Mouse (Mus musculus): ENCODE results near the gene Olfr905. TPM values are rescaled to one million over a fixed set of nuclear protein-coding genes. Genes with fewer than 3 reads are reported as not detected.

Olfr905 gene
- total and polyA plus RNA-seq, 3 experiments = not detected

DNA sequence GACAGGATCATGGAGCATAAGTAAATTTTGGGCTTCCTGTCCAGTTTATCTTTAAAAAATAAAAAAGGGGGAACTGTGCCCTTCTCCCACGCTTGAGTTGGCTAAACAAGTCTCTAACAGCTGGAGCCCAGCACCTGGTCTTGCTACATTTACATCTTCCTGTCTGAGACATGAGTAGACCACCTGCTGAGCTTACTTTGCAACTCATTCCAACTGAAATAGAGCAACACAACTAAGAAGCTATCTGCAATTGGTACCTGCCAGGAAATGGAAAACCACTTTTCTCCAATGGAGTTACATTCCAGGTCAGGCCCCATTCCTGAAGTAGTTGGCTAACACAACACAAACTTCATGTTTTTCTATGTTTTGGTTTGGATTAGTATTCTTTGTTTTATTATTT, 43.9 kb upstream of the Olfr905 start:
- no peak overlapping the region for H3K4me2 ChIP-seq (ENCODE audit: insufficient read depth, low read depth, poor library complexity, severe bottlenecking)
- H3K27me3 ChIP-seq (replicated peaks) = no peaks in the 10 kb centered on the region
- peak; percentile 28 for DNase-seq (ENCODE audit: extremely low read depth)
- no peaks in the 10 kb centered on the region for H3K79me2 ChIP-seq (replicated peaks; ENCODE audit: control insufficient read depth, extremely low read depth, insufficient read depth, poor library complexity, severe bottlenecking)
- H3K9ac ChIP-seq (ENCODE audit: insufficient read depth, low read depth) = no peak overlapping the region
- H3K9me3 ChIP-seq (replicated peaks; ENCODE audit: low read length) = no peaks in the 10 kb centered on the region
- in situ Hi-C loops (cut with MboI; ENCODE audit: low pct_ligation_motif_present, low pct_unique_long_range_greater_than_20kb, low sequenced_read_pairs) (no loop called here), dilution Hi-C loops (cut with MboI; ENCODE audit: extremely low pct_ligation_motif_present, extremely low pct_unique_long_range_greater_than_20kb, low sequenced_read_pairs) (no loop called here)
- H3K4me3 ChIP-seq (replicated peaks in 1 of 3; ENCODE audit: low read depth in 2 of 3, low read length in 2 of 3, poor library complexity in 1 of 3) = no peak overlapping the region
- no peaks in the 10 kb centered on the region for H3K4me1 ChIP-seq (ENCODE audit: control insufficient read depth in 1 of 2, insufficient read depth in 2 of 2)
- no peak overlapping the region for H3K27ac ChIP-seq (ENCODE audit: insufficient read depth, low read depth)
- no peak for TF ChIP-seq USF1 (IDR thresholded peaks at IDR 0.05; ENCODE audit: low read depth, low read length)
- no peak for TF ChIP-seq MAZ (IDR thresholded peaks at IDR 0.05; ENCODE audit: low read depth, low read length)
- no peak for TF ChIP-seq CTCF (conservative IDR thresholded peaks at IDR 0.05 in 1 of 2, IDR thresholded peaks at IDR 0.05 in 1 of 2; ENCODE audit: low read depth in 2 of 2, low read length in 2 of 2)
- no peak for TF ChIP-seq USF2 (conservative IDR thresholded peaks at IDR 0.05; ENCODE audit: low read depth, low read length)
- TF ChIP-seq EP300 (IDR thresholded peaks at IDR 0.05; ENCODE audit: low read length) = no peak
- no peak for TF ChIP-seq CHD2 (IDR thresholded peaks at IDR 0.05; ENCODE audit: low read length)
- TF ChIP-seq E2F4 (IDR thresholded peaks at IDR 0.05; ENCODE audit: insufficient replicate concordance, low read depth, low read length) = no peak
- no peak for TF ChIP-seq TBP (conservative IDR thresholded peaks at IDR 0.05; ENCODE audit: low read depth, low read length)
- TF ChIP-seq POLR2AphosphoS2 (IDR thresholded peaks at IDR 0.05; ENCODE audit: low read depth, low read length) = no peak
- no peak for TF ChIP-seq CHD1 (IDR thresholded peaks at IDR 0.05; ENCODE audit: low read depth, low read length)
- TF ChIP-seq JUN (IDR thresholded peaks at IDR 0.05; ENCODE audit: insufficient read depth, low read depth, low read length) = no peak
- TF ChIP-seq ZC3H11A (IDR thresholded peaks at IDR 0.05; ENCODE audit: low read depth, low read length) = no peak
- TF ChIP-seq SIN3A (IDR thresholded peaks at IDR 0.05; ENCODE audit: low read length) = no peak
- TF ChIP-seq ZMIZ1 (IDR thresholded peaks at IDR 0.05; ENCODE audit: low read depth, low read length) = no peak
- TF ChIP-seq MYC (IDR thresholded peaks at IDR 0.05; ENCODE audit: low read depth, low read length) = no peak
- TF ChIP-seq MEF2A (IDR thresholded peaks at IDR 0.05; ENCODE audit: borderline replicate concordance, low read depth, low read length) = no peak
- no peak for TF ChIP-seq TCF12 (IDR thresholded peaks at IDR 0.05; ENCODE audit: low read depth, low read length)
- no peak for TF ChIP-seq GABPA (IDR thresholded peaks at IDR 0.05; ENCODE audit: insufficient replicate concordance, low read depth, low read length)
- TF ChIP-seq ZNF384 (IDR thresholded peaks at IDR 0.05; ENCODE audit: low read depth, low read length) = no peak
- H3K36me3 ChIP-seq (replicated peaks in 1 of 2; ENCODE audit: control insufficient read depth in 1 of 2, insufficient read depth in 1 of 2, low read length in 1 of 2) = no peaks in the 10 kb centered on the region

GRCm38 (mm10) chr9:38429155-38429554, 41.8 kb upstream of the Olfr905 start, which contains the start of gene Olfr901:
TSS of gene Olfr901 (plus strand) at chr9:38429455.
- Histone ChIP-seq H3K4me3 (replicated peaks in 1 of 3; ENCODE audit: low read depth in 2 of 3, low read length in 2 of 3, poor library complexity in 1 of 3) (no peak within 1 kb of the TSS), H3K9ac (ENCODE audit: insufficient read depth, low read depth) (no peak within 1 kb of the TSS), H3K4me1 (ENCODE audit: control insufficient read depth in 1 of 2, insufficient read depth in 2 of 2) (no peaks in the 10 kb centered on the region), H3K27ac (ENCODE audit: insufficient read depth, low read depth) (no peak within 1 kb of the TSS), H3K79me2 (replicated peaks; ENCODE audit: control insufficient read depth, extremely low read depth, insufficient read depth, poor library complexity, severe bottlenecking) (no peaks in the 10 kb centered on the region), H3K27me3 (replicated peaks) (no peaks in the 10 kb centered on the region), H3K4me2 (ENCODE audit: insufficient read depth, low read depth, poor library complexity, severe bottlenecking) (no peak within 1 kb of the TSS), H3K9me3 (replicated peaks; ENCODE audit: low read length) (no peaks in the 10 kb centered on the region), H3K36me3 (replicated peaks in 1 of 2; ENCODE audit: control insufficient read depth in 1 of 2, insufficient read depth in 1 of 2, low read length in 1 of 2) (no peaks in the 10 kb centered on the region)
- no peak for DNase-seq (ENCODE audit: extremely low read depth)
- dilution Hi-C loops (cut with MboI; ENCODE audit: extremely low pct_ligation_motif_present, extremely low pct_unique_long_range_greater_than_20kb, low sequenced_read_pairs) = no loop called here
- TF ChIP-seq SIN3A (IDR thresholded peaks at IDR 0.05; ENCODE audit: low read length) = no peak
- TF ChIP-seq ELF1 (IDR thresholded peaks at IDR 0.05; ENCODE audit: low read depth, low read length) = no peak
- TF ChIP-seq TBP (conservative IDR thresholded peaks at IDR 0.05; ENCODE audit: low read depth, low read length) = no peak
- no peak for TF ChIP-seq MYC (IDR thresholded peaks at IDR 0.05; ENCODE audit: low read depth, low read length)
- TF ChIP-seq MEF2A (IDR thresholded peaks at IDR 0.05; ENCODE audit: borderline replicate concordance, low read depth, low read length) = no peak
- TF ChIP-seq CHD2 (IDR thresholded peaks at IDR 0.05; ENCODE audit: low read length) = no peak
- no peak for TF ChIP-seq POLR2A (IDR thresholded peaks at IDR 0.05; ENCODE audit: low read depth, low read length)
- no peak for TF ChIP-seq E2F4 (IDR thresholded peaks at IDR 0.05; ENCODE audit: insufficient replicate concordance, low read depth, low read length)
- TF ChIP-seq CTCF (conservative IDR thresholded peaks at IDR 0.05 in 1 of 2, IDR thresholded peaks at IDR 0.05 in 1 of 2; ENCODE audit: low read depth in 2 of 2, low read length in 2 of 2) = no peak
- TF ChIP-seq RAD21 (IDR thresholded peaks at IDR 0.05; ENCODE audit: low read depth, low read length) = no peak
- no peak for TF ChIP-seq BHLHE40 (IDR thresholded peaks at IDR 0.05; ENCODE audit: low read depth, low read length)
- TF ChIP-seq CHD1 (IDR thresholded peaks at IDR 0.05; ENCODE audit: low read depth, low read length) = no peak
- in situ Hi-C loops (cut with MboI; ENCODE audit: low pct_ligation_motif_present, low pct_unique_long_range_greater_than_20kb, low sequenced_read_pairs) = no loop called here
